In the genomic region with DNA sequence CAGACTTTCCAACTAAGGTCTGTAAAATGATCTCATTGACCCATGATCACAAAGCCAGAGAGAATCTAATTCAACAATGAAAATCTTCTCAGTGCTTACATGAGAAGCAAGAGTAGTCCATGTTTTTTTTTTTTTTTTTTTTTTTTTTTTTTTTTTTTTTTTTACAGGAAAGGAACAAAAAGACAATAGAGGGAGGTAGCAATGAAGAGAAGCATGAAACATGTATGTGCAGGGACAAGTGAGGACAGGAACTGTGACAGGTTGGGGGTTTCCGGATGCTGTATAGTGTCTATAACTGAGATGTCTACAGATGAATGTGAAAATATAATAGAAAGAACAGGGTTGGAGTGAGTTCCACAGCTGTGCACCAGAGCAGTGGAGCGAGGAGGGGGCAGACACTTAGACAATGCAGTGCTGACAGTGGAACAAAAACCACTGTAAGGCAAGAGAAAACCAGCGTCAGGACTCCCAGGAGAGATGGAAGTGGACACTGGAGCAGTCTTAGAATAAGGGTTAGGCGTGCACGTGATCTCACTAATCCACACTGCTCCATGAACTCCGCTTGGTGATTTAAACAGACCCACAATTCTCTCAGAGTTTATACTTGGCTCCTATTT, we compare ENCODE assay signal across 23 mouse cellular contexts.
DNase-seq lines count a peak whose midpoint lies in the region; ATAC-seq lines count a peak whose summit lies in the region.
"Had no signal": no experiment of that assay in that cellular context is flagged by ENCODE, and none has a peak within 500 bp of the region (broad histone marks: within the 10 kb centered on the region; RNA-seq: fewer than 3 reads in every experiment).

No protein-coding gene starts in this region.

- DNase-seq in embryo, embryonic 10 days (ENCODE audit: low spot score): peak; percentile 16
- no peak for DNase-seq in embryo, embryonic 9.5 days (ENCODE audit: extremely low spot score)
- peak; percentile 37 for DNase-seq in hindbrain, embryonic 11.5 days (ENCODE audit: low spot score)
- no peak for DNase-seq in hindbrain, embryonic 10.5 days (ENCODE audit: low spot score)
- no peak for DNase-seq in midbrain, embryonic 10.5 days (ENCODE audit: low spot score)
- no peak for DNase-seq in gastrocnemius, postnatal 14 days
- no peak for DNase-seq in heart, postnatal 10 days
- DNase-seq: adrenal gland, postnatal 25 days; cerebellum, adult 8-10 months; heart, adult 18-20 months; heart, postnatal 4 days; layer of hippocampus, postnatal 36 days; liver, embryonic 13.5 days; lung, embryonic 14.5 days; lung, postnatal 36 days; right cerebral cortex, postnatal 14 days; spleen, adult 18-20 months; thymus, postnatal 25 days had no signal

- intact Hi-C loops in gastrocnemius, postnatal 14 days (cut with DNase I; ENCODE audit: low total_unique reads): no loop called here
- intact Hi-C loops in heart, postnatal 10 days (cut with DNase I): no loop called here

- WGBS in hindbrain, embryonic 11.5 days: 49% methylated on average over 6 of the region's 6 CpGs
- WGBS in hindbrain, embryonic 10.5 days: 44% methylated on average over 6 of the region's 6 CpGs
- 44% methylated on average over 6 of the region's 6 CpGs for WGBS in midbrain, embryonic 13.5 days
- WGBS in midbrain, embryonic 10.5 days: 63% methylated on average over 6 of the region's 6 CpGs

- H3K9me3 ChIP-seq in hindbrain, embryonic 11.5 days (ENCODE audit: control insufficient read depth, low read length): no peaks in the 10 kb centered on the region
- no peaks in the 10 kb centered on the region for H3K9me3 ChIP-seq in hindbrain, embryonic 10.5 days
- no peaks in the 10 kb centered on the region for H3K9me3 ChIP-seq in midbrain, embryonic 13.5 days
- H3K9me3 ChIP-seq in midbrain, embryonic 10.5 days (replicated peaks): no peaks in the 10 kb centered on the region
- H3K9me3 ChIP-seq: limb, embryonic 13.5 days; liver, embryonic 13.5 days had no signal

- ATAC-seq in hindbrain, embryonic 11.5 days (ENCODE audit: low FRiP score): peak; percentile 80
- peak; percentile 56; the same call in 1 of the 2 replicates for ATAC-seq in midbrain, embryonic 13.5 days
- ATAC-seq: CD4-positive, CD25-positive, alpha-beta regulatory T cell, adult 4 months; intestine, embryonic 16.5 days had no signal

- H3K27me3 ChIP-seq in hindbrain, embryonic 11.5 days (ENCODE audit: control insufficient read depth, insufficient read depth, low read length): no peaks in the 10 kb centered on the region
- no peaks in the 10 kb centered on the region for H3K27me3 ChIP-seq in hindbrain, embryonic 10.5 days (ENCODE audit: insufficient read depth, poor library complexity, severe bottlenecking)
- no peaks in the 10 kb centered on the region for H3K27me3 ChIP-seq in midbrain, embryonic 13.5 days
- H3K27me3 ChIP-seq in midbrain, embryonic 10.5 days (ENCODE audit: low read depth, poor library complexity, severe bottlenecking): no peaks in the 10 kb centered on the region
- H3K27me3 ChIP-seq: limb, embryonic 13.5 days; liver, embryonic 13.5 days had no signal

- H3K4me2 ChIP-seq in hindbrain, embryonic 11.5 days (replicated peaks; ENCODE audit: low read depth, low read length): no peak overlapping the region
- no peak overlapping the region for H3K4me2 ChIP-seq in midbrain, embryonic 13.5 days (replicated peaks)
- H3K4me2 ChIP-seq: limb, embryonic 13.5 days; liver, embryonic 13.5 days; lung, embryonic 14.5 days had no signal

- H3K4me1 ChIP-seq in hindbrain, embryonic 11.5 days (replicated peaks; ENCODE audit: control insufficient read depth, insufficient read depth, low read length): no peaks in the 10 kb centered on the region
- H3K4me1 ChIP-seq in hindbrain, embryonic 10.5 days (replicated peaks): peaks cover 5% of the 10 kb centered on the region; the same call in 1 of the 2 replicates
- no peaks in the 10 kb centered on the region for H3K4me1 ChIP-seq in midbrain, embryonic 13.5 days (replicated peaks)
- H3K4me1 ChIP-seq in midbrain, embryonic 10.5 days: 0 out of 2 replicates have a peak, but pooled peaks cover 5% of the 10 kb centered on the region
- H3K4me1 ChIP-seq: limb, embryonic 13.5 days; liver, embryonic 13.5 days had no signal

- no peak overlapping the region for H3K9ac ChIP-seq in hindbrain, embryonic 11.5 days (ENCODE audit: low read depth, low read length)
- H3K9ac ChIP-seq in midbrain, embryonic 13.5 days (replicated peaks): no peak overlapping the region
- H3K9ac ChIP-seq: limb, embryonic 13.5 days; liver, embryonic 13.5 days; lung, embryonic 14.5 days had no signal

- H3K36me3 ChIP-seq in hindbrain, embryonic 11.5 days (ENCODE audit: control insufficient read depth, insufficient read depth, low read length): no peaks in the 10 kb centered on the region
- no peaks in the 10 kb centered on the region for H3K36me3 ChIP-seq in hindbrain, embryonic 10.5 days
- no peaks in the 10 kb centered on the region for H3K36me3 ChIP-seq in midbrain, embryonic 13.5 days
- H3K36me3 ChIP-seq in midbrain, embryonic 10.5 days: no peaks in the 10 kb centered on the region
- H3K36me3 ChIP-seq: limb, embryonic 13.5 days; liver, embryonic 13.5 days had no signal

- no peak overlapping the region for H3K4me3 ChIP-seq in hindbrain, embryonic 11.5 days (ENCODE audit: low read depth, low read length)
- no peak overlapping the region for H3K4me3 ChIP-seq in hindbrain, embryonic 10.5 days
- no peak overlapping the region for H3K4me3 ChIP-seq in midbrain, embryonic 13.5 days (replicated peaks)
- no peak overlapping the region for H3K4me3 ChIP-seq in midbrain, embryonic 10.5 days
- H3K4me3 ChIP-seq: limb, embryonic 13.5 days; liver, embryonic 13.5 days had no signal

- H3K27ac ChIP-seq in hindbrain, embryonic 11.5 days (ENCODE audit: low read depth, low read length): no peak overlapping the region
- H3K27ac ChIP-seq in hindbrain, embryonic 10.5 days: no peak overlapping the region
- no peak overlapping the region for H3K27ac ChIP-seq in midbrain, embryonic 13.5 days
- no peak overlapping the region for H3K27ac ChIP-seq in midbrain, embryonic 10.5 days (replicated peaks)
- H3K27ac ChIP-seq: kidney, postnatal 0 days; limb, embryonic 13.5 days; liver, embryonic 13.5 days had no signal

Comparison
In these comparisons a context has a peak if more than half of its experiments do, and no peak if none do; other contexts are left out.
1. DNase-seq: peak in embryo, embryonic 10 days (single experiment) and hindbrain, embryonic 11.5 days (single experiment); none in embryo, embryonic 9.5 days (single experiment), hindbrain, embryonic 10.5 days (single experiment), midbrain, embryonic 10.5 days (single experiment), gastrocnemius, postnatal 14 days (single experiment) and heart, postnatal 10 days (0 of 2).